Mouse (Mus musculus) T-helper 17 cell (primary cell): Measurements from ENCODE around the gene Mmp17.

Experiments used
- in situ Hi-C, 2 experiments: fragments of 300-600 bp; cut with MboI, MseI; formaldehyde crosslinking; loops; 1 replicate in 1 of 2; 2 replicates in 1 of 2; pipeline ENCODE4 v1.15.1; 2025; ENCODE audit warnings: high pct_unique_total_duplicates in 2 of 2

Mmp17 gene

DNA sequence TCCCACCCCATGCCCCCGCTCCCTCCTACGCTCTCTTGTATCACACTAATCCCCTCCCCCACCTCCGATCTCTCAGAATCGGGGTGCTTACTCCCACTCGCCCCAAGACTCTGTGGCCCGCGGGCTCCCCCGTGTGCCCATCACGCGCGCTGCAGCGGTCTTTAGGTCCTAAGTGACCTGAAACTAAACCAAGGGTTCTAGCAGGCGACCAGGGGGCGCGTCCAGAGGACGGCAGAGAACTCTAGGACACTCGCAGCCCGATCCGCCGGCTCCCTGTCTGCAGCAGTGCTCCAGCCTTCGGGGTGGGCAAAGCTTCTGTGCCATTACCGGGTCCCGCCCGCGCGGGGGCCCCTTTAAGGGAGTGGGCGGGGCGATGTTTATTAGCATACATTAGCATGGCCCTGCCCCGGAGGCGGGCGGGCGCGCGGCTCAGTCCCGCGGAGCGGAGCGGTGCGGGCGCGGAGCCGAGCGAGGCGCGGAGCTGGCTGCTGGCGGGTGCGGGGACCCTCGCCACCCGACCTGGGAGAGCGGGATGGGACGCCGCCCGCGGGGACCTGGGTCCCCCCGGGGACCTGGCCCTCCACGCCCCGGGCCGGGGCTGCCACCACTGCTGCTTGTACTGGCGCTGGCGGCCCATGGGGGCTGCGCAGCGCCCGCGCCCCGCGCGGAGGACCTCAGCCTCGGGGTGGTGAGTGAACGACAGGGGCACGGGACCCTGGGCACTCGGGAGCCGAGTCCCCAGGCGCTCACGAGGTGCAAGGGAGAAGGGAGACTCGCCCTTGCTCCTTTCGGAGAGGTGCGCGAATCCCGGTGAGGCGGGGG lies at the start of gene Mmp17:
TSS of gene Mmp17 (plus strand) at position 409 of the 822 bp plus-strand sequence.
- in situ Hi-C loops: loop anchor here in 1 of 2 experiments (5.0 to 10.0 kb wide), 2 partner anchors 522 to 559 kb away; partner anchors contain the start of gene Ran

DNA sequence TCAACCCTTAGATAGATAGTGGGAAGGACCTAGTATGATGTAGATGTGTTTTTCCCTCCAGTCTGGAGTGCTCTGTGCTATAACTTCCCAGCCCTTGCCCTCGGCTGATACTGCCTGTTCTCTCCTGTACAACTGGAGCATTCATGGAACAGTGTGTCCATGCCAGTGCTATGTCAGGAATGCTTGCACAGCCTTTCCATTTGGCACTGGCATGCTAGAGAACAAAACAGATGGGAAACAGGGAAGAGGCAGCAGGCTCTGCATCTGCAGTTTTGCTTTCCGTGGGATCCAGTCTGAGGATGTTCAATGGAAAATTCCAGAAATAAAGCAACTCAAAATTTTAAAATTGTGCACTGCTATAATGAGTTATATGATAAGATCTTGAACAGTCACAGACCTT lies 49.5 kb upstream of the Mmp17 start:
- in situ Hi-C loops: no loop called here

DNA sequence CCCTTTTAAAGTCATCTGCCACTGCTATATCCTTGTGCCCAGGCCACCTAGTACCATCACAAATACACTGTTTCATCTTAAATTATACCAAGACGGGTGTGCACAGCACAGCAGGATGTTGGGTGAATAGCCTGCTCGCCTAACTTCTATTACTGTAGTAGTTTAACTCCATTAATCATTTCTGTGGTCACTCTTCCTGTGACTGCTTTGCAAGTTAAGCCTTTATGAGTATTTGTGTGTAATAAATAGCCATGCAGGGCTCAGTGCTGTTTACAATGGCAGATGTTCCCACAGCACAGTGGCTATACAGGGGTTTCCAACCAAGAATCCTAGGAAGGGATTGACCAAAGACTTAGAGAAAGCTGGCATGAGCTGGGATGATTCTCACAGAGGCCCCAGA lies 48.9 kb upstream of the Mmp17 start:
- in situ Hi-C loops: no loop called here

DNA sequence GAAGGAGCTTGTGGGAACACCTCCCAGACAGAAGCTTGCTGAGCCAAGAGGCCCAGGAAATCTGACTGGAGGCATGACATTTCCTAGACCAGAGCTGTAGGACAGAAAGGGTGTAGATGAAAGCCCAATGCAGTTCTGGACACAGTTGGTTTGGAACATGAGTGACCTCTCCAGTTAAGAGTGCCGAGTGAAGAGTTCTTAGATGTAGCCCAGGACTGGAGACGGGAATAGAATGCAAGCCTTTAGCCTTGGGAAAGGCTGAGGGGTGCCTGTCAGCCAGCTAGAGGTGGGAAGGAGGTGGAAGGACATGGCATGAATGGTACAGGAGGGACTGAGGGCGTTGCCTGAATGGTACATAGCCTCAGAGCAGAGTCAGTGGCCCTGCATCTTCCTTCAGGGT lies 48.5 kb upstream of the Mmp17 start:
- in situ Hi-C loops: no loop called here

DNA sequence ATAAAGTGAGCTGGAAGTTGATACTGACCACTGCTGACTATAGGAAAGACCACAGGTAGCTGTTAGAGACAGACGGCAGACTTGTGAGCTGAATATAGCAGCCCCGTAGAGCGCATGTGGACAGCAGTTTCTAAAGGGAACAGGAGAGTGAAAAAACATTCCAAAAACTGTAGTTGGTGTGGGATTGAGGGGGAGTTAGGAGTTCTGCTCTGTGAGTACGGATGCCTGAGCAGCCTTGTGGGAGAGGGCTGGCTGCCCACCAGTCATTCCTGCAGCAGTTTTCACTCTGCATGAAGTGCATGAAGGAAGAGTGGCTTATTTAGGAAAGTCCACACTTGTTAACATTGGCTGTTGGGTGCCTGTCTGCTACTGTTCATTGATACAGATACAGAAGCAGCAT lies 45.1 kb upstream of the Mmp17 start:
- in situ Hi-C loops: no loop called here

DNA sequence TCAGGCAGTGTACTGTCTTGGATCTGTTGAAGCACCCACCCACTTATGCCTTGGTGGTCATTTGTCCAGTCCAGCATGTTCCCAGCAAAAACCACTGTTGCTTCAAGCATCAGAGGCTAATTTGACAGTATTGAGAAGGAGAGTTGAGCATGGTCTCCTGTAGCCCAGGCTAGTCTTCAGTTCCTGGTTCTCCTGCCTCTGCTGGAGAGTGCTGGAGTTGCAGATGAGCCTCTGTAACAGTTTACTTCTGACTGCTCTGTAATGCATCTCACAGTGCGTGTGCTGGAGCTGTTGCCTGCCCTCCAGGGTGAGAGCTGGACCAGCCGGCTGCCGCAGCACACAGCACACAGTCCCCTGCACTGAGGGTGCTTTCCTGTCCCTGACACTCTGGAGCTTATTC lies 41.7 kb upstream of the Mmp17 start:
- in situ Hi-C loops: no loop called here

DNA sequence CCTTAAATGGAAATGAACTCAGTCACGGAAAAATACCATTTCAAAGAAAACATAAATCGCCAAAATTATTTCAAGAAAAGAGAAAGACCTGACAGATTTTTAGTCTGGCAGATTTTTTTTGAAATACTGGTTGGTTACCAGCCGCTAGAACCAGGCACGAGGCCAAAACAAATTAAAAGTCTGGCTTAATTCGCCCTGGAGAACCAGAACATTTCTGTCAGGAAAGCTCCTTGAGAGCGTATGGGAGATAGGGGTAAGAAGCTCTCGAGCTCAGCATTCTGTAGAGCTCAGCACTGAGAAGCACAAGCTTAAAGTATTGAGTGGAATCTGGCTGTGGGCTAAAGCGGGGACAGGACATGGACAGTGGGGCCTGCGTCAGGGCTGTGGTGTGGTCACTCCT lies 38.2 kb upstream of the Mmp17 start:
- in situ Hi-C loops: no loop called here

DNA sequence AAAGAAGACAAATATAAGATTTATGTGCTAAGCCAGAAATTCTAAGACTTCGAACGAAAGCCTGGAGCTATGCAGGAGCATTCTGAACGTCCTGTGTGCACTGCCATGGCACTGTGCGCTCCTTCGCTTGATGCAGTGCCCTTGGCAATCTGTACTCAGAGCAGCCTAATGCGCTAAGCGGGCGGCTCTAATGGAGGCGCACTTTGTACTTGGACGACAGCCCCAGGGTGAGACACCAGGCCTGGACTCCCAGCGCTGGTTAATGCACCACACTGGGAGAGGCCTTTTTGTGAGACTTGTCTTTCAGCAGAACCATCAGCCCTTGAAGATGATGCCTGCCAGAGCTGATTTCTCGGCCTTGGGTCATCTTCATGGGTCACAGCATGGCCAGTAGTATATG lies 34.3 kb upstream of the Mmp17 start:
- in situ Hi-C loops: no loop called here

DNA sequence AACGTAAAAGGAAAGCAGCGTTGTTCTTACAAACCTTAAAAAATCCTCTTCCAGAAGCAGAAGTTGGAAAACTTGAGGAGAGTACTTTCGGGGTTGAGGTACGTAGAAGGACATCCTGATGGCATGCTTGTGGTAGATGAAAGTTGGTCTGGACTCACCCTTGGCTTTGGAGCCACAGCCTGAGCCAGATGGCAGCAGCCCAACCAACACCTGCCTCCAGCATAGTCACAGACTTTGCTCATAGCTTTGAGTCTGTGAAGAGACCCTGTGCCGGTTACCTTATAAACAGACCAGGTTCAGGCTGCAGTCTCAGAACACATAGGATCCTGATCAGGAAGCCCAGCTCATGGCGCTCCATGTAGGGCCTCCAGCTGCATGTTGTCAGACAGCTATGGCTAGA lies 33.2 kb upstream of the Mmp17 start:
- in situ Hi-C loops: no loop called here

DNA sequence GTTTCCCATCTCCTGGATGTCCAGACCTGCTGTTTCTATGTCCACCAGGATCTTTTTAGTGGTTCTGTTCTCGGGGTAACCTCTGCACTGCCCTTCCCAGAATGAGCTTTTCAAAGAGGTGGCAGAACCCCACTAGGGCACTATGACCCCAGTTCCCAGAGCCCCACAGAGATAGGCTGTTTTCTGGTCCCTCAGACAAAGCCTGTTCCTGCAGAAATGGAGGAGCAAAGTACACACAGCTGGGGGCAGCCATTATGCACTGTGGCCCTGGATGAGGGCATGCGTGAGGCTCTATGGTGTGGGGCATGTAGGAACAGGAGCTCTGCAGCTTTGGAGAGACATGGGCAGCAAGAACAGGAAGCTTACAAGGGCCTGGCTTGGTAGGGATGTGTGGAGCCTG lies 32.0 kb upstream of the Mmp17 start:
- in situ Hi-C loops: no loop called here

DNA sequence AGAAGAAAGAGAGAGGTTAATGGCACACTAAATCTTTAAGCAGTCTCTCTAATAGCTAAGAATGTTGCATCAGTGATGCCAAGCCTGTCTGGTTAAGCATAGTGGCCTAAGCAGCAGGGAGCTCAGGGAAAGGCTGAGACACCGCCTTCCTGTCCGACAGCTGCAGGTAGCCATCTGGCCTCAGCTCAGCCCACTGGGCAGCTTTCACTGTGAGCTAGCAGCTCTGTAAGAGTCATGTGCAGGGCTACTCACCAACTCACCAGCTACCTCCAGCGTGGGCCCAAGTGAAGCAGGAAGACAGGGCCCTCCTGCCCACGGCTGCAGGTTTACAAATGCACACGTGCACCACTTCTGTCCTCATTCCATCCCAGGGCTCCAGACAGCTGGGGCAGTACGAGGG lies 30.3 kb upstream of the Mmp17 start:
- in situ Hi-C loops: no loop called here

DNA sequence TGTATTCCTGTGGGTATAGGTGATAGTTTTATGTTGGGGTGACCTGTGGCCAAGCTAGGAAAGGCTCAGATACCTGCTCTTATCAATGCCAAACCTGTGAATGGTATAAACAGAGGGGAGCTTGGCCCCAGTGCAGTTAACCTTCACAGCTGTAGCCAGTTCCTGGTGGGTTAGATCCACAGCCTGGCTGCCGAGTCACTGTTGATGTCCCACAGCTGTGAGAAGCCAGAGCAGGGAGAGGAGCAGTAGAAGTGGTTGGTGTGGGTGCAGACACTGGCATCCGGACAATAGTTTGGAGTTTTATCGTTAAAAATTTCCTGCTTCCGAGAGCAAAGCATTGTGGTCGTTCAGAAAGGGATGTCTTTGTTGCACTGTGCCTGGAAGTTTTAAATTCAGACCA lies 25.4 kb upstream of the Mmp17 start:
- in situ Hi-C loops: no loop called here

DNA sequence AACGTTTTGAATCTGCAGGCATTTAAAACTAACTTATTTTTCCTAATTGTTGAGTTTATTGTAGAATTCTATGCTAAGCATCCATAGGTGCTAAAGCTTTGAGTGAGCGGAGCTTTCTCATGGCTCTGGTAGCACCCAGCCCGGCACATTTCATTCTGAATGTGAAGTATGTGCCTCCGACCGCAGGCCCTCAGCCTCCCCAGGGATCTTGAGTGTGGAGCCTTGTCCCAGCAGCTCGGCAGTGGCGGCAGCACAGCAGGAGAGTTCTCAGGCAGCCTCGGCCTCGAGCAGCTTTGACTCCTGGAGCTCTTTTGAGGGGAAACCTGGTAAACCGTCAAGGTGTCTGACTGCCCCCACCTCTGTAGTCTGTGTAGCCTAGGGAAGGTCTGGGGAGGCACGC lies 24.7 kb upstream of the Mmp17 start:
- in situ Hi-C loops: no loop called here

DNA sequence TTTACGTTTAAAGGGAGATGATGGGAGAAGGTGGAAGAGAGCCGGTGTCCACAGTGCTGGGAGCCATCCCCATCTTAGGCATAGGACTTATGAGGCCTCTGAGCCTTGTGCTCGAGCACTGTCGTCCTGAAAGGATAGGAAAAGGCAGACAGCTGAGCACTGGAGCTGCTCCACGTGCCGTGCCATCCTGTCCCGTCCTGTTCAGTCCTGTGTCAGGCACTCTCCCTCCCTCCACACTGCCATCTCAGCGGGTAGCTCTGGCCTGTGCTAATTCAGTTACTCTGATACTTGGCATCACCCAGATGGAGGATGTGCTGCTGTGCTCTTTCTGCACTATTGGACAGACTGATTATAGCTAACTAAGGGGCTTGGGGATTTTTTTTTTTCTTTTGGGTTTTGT lies 21.6 kb upstream of the Mmp17 start:
- in situ Hi-C loops: no loop called here

DNA sequence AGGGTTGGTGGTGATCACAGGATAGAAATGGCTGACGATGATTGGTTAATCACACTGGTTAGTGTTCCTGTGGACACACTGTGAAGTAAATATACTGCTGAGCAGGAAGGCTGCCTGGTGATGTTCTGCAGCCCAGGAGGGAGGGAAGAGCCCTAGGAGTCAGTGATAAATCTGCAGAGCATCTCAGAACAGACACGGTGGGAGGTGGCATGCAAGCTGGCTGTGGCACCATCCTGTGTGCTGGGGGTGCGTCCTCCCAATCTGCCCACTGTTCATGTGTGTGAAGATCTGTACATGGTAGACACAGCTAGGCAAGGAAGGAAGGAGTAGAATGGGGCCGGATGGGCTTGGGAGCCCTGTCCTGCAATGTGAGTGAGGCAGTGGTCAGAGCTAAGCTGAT lies 15.4 kb upstream of the Mmp17 start:
- in situ Hi-C loops: no loop called here

DNA sequence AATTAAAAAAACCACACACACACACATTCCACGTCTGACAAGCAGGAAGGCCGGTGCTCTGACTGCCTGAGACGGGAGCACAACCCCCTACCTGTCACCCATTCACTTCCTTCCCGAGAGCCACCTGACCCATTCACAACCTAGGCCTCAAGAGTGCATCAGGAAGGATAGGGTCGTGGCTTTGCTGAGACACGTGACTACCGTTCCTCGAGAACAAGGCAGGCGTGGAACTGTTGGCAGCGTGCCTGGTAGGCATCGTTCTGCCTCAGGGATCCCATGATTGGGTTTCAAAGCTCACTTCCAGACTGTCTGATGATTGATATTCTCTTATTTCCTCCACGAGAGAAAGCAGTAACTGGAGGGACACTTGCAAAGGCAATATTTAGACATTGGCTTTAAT lies 5.8 kb upstream of the Mmp17 start:
- in situ Hi-C loops: no loop called here

DNA sequence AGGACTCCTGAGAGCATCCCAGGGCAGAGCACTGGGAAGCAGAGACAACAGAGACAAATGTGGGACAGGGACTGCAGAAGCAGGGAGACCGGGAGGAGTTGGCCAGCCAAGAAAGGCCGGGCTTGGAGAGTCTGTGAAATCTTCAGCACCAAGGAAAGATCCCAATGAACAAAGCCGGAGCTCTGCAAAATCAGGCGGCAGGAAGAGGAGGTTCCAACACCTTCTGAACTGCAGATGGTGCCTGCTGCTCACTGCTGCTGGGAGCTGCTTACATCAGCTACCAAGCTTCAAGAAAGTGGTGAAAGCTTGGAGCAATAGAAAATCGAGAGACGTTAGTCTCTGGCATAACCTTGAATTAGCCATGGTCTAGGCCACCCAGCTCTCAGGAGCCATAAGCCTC lies 3.9 kb upstream of the Mmp17 start:
- in situ Hi-C loops: loop anchor here in 1 of 2 experiments (5.0 to 10.0 kb wide), 2 partner anchors 518 to 555 kb away; partner anchors contain the start of gene Ran

DNA sequence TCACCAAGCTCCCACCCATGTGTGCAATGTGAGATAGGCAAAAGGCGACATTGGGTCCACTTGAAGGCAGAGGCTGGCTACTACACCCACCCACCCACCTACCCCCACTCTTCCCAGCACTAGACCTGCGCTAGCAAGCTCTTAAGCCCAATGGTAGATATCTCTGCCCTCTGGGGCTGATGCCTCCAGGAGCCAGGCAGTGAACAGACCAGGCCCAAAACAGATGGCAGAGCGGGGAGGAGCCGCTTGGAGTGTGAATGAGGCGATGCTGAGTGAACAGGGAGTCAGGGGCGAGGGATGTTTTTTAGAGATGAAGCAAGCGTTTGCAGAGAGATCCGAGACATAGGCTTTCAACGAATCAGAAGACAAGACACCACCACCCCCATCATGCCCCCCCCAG lies 3.4 kb upstream of the Mmp17 start:
- in situ Hi-C loops: loop anchor here in 1 of 2 experiments (5.0 to 10.0 kb wide), 2 partner anchors 518 to 556 kb away; partner anchors contain the start of gene Ran

DNA sequence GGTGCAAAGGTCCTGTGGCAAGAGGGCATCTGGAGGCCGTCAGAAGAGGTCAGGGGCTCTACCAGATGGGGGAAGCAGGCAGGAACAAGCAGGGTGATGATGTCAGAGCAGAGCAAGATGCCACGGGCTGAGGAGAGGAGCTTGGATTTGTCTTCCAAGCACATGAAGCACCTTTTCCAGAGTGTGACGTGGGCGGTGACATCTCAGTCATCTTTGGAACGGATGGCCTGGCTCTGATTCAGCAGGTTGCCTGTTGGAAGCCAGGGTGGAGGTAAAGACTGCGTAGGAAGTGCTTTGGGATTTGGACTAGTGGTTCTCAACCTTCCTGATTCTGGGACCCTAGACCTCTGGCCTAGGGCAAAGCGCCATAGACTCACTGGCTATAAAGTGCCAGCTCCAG lies 3.0 kb upstream of the Mmp17 start:
- in situ Hi-C loops: loop anchor here in 1 of 2 experiments (5.0 to 10.0 kb wide), 2 partner anchors 519 to 556 kb away; partner anchors contain the start of gene Ran

DNA sequence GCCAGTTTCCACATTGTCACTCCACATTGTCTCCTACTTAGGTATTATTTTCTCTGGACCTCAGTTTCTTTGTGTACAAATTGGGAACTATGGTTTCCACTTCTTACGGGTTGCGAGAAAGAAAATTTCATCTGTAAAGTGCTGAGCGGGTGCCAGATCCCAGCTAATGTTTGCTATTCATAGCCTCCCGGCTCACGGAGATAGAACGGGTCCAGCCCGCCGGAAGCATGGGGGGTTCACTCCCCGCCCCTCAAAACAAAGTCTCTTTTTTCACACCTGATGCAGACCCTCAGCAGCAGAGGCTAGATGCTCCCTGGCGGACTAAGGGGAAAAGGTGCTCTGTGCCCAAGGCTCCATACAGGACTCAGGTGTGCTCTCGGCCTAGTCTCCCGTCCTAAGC lies 638 bp upstream of the Mmp17 start:
- in situ Hi-C loops: loop anchor here in 1 of 2 experiments (5.0 to 10.0 kb wide), 2 partner anchors 521 to 559 kb away; partner anchors contain the start of gene Ran

DNA sequence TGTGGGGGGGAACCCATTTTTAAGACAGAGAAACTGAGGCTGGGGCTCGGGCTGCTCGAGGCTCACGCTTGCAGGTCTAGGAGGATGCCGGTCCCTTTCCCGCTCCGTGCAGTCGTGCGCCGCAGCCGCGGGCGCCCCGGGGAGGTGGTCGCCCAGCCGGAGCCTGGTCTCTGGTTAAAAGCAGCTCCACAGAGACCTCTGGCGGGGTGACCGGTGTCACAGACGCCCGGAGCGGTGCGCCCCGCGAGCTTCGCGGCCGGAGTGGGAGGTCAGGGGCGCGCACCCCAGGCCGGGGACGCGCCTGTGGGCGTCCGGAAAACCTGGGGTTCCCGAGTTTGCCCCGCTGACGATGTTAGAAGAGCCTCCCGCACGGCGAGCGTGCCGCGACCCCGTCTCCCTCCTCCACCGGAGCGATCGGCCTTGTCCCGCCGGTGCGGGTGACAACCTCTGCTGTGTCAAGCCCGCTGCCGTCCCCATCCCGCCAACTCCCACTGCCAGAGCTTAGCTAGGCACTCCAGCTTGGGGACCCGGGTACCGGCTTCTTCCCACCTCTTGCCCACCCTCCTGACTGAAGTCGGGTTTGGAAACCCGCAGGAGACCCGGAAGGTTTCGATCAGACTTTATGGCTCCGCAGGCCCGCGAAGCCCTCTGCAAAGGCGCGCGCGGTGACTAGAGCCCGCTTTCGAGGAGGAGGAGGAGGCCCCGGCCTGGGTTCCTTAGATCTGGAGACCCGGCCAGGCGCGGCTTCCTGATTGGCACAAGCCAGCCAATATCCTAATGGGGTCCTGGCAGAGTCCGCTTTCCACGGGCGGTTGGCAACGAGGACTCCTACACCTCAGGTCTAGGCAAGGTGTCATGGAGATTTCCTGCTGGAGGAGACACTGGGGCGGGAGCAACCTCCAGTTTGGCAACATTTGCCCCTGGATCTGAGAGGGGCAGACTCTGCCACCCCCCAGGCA lies 893 bp downstream of the Mmp17 start:
- in situ Hi-C loops: loop anchor here (5.0 to 10.0 kb wide), 5 partner anchors 198 to 560 kb away; partner anchors contain the start of gene Ran (in 1 of the 2)

DNA sequence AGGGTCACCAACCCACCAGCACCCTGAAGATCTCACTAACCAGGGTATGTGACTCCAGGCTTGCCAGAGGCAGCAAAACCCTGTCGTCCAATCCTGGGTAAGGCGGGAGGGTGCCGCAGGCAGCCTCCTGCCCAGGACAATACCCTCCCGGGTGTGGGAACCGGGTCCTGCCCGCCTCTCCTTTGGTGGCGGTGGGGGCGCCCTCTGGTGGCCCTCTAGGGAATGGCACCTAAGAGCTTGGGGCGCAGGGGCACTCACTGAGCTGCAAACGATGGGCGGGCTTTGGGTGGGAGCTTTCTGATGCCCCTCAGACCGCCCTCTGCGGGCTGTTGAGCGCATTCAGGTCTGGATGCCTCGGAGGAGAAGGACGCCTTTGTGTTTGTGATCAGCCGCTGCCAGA lies 2.0 kb downstream of the Mmp17 start:
- in situ Hi-C loops: loop anchor here (5.0 to 10.0 kb wide), 4 partner anchors 199 to 561 kb away; partner anchors contain the start of gene Ran (in 1 of the 2)
